Mouse (Mus musculus): Measurements from ENCODE around the gene Mafg. TPM values are rescaled to one million over a fixed set of nuclear protein-coding genes. Genes with fewer than 3 reads are reported as not detected.

Mafg gene
- polyA plus RNA-seq, 1 experiment from 2014 or later, result 29.9 TPM

DNA sequence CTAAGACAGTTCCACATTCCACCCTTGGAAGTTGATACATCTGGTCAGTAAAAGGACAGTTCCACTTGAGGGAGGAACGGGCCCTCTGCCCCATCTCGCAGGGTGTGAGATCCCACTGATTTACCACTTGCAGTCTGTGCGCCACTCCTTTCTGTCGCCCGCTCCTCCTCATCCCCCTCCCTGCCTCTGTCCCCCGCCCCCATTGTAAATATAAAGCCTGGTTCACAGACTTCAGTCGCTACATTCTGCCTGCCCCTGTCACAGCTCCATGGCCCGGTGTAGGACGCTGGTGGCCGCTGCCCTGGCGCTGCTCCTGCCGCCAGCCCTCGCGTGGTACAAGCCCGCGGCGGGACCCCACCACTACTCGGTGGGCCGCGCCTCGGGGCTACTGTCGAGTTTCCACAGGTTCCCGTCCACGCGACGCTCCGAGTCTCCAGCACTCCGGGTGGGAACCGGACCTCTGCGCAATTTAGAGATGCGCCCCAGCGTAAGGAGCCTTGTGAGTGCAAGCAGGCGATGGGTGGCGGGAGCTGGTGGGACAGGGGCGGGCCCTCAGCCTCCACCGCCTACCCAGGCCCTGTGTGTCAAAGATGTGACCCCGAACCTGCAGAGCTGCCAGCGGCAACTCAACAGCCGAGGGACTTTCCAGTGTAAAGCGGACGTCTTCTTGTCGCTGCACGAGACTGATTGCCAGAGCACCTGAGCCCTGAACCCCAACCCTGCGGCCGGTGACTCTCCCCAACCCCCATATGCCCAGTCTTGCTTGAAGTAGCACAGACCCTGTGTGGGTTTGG, 25.0 kb downstream of the Mafg start, which contains the start of gene Npb:
Npb (plus strand) TSS at position 237 of the 794 bp plus-strand sequence.
- Histone ChIP-seq H3K4me2 (peak within 1 kb of the TSS; percentile 62), H3K36me3 (peaks cover 79% of the 10 kb centered on the region), H3K9me3 (no peaks in the 10 kb centered on the region), H3K27me3 (peaks cover 30% of the 10 kb centered on the region), H3K4me3 (replicated peaks) (peak within 1 kb of the TSS; percentile 31), H3K4me1 (replicated peaks) (peaks cover 16% of the 10 kb centered on the region), H3K27ac (no peak within 1 kb of the TSS), H3K9ac (replicated peaks) (peak within 1 kb of the TSS; percentile 65)
- ATAC-seq (ENCODE audit: insufficient number of reproducible peaks, insufficient read depth, low FRiP score, low TSS enrichment, low read depth), result no peak
- WGBS, result 5% methylated on average over 45 of the region's 45 CpGs

DNA sequence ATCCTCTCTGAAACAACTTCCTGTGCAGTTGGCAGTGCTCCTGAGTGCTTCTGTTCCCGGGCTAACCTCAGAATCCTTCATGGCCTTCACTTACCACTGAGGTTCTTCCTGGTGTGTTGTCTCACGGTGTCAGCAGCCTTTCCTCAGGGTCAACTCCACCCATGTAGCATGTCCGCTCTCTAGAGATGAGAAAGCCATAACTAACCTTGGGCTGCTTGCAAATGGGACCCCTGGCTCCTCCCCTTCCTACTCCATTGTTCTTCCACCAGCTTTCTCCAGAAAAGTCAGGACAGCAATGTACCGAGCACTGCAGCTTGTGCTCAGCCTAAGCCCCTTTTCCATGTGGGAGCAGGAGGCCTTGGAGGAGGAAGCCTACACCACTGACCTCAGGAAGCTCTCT, 26.6 kb downstream of the Mafg start:
- H3K36me3 ChIP-seq, result peaks cover 79% of the 10 kb centered on the region
- no peak overlapping the region for H3K27ac ChIP-seq
- ATAC-seq (ENCODE audit: insufficient number of reproducible peaks, insufficient read depth, low FRiP score, low TSS enrichment, low read depth), result no peak
- H3K9ac ChIP-seq (replicated peaks), result no peak overlapping the region
- no peak overlapping the region for H3K4me2 ChIP-seq
- peaks cover 16% of the 10 kb centered on the region for H3K4me1 ChIP-seq (replicated peaks)
- peaks cover 30% of the 10 kb centered on the region for H3K27me3 ChIP-seq
- no peak overlapping the region for H3K4me3 ChIP-seq (replicated peaks)
- WGBS, result 84% methylated on average over 4 of the region's 4 CpGs
- no peaks in the 10 kb centered on the region for H3K9me3 ChIP-seq

DNA sequence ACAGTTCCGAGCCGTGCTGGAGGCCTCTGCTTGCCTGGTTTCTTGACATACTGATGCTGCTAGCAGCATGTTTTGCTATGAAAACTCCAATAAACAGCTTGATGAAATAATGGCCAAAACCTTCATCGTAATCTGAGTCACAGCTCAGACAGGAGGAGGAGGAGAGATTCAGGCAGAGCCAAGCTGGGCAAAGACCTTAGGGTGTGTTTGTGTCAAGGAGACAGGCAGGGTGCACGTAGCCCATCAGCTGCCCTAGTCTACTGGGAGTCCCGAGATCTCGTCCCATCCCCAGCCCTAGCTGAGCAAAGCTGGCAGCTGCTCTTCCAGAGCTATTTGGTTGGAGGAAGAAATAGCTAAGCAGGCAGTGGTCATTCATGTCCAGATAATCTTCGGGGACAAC, 27.7 kb downstream of the Mafg start:
- no peak for ATAC-seq (ENCODE audit: insufficient number of reproducible peaks, insufficient read depth, low FRiP score, low TSS enrichment, low read depth)

DNA sequence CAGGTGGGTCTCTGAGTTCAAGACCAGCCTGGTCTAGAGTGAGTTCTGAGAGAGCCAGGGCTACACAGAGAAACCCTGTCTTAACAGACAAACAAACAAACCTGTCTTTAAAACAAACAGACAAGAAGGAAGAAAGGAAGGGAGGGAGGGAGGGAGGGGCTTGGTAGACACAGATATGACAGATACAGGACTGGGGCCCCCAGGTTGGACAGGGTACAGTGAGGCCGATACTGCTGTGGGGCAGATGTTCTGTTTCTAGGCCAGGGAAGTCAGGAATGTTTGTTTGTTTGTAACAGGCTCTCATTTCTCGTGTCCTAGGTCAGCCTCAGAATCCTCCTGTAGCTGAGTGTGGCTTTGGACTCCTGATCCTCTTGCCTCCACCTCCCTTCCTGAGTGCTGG, 29.9 kb downstream of the Mafg start:
- peaks cover 17% of the 10 kb centered on the region for H3K4me1 ChIP-seq (replicated peaks)
- no peak for ATAC-seq (ENCODE audit: insufficient number of reproducible peaks, insufficient read depth, low FRiP score, low TSS enrichment, low read depth)
- H3K9me3 ChIP-seq, result no peaks in the 10 kb centered on the region
- peaks cover 74% of the 10 kb centered on the region for H3K36me3 ChIP-seq
- no peak overlapping the region for H3K27ac ChIP-seq
- H3K4me3 ChIP-seq (replicated peaks), result no peak overlapping the region
- 89% methylated on average over 2 of the region's 2 CpGs for WGBS
- H3K4me2 ChIP-seq, result no peak overlapping the region
- no peak overlapping the region for H3K9ac ChIP-seq (replicated peaks)
- H3K27me3 ChIP-seq, result peaks cover 16% of the 10 kb centered on the region

More for the DNA sequence above, 27.7 kb downstream of the Mafg start:
- WGBS, result 94% methylated on average over 7 of the region's 7 CpGs
- H3K4me3 ChIP-seq (replicated peaks), result no peak overlapping the region
- peaks cover 30% of the 10 kb centered on the region for H3K27me3 ChIP-seq
- no peak overlapping the region for H3K4me2 ChIP-seq
- no peak overlapping the region for H3K9ac ChIP-seq (replicated peaks)
- H3K9me3 ChIP-seq, result no peaks in the 10 kb centered on the region
- peaks cover 77% of the 10 kb centered on the region for H3K36me3 ChIP-seq
- no peak overlapping the region for H3K27ac ChIP-seq
- H3K4me1 ChIP-seq (replicated peaks), result peaks cover 16% of the 10 kb centered on the region

GRCm38 (mm10) chr11:120600716-120601115, 32.7 kb downstream of the Mafg start:
- Histone ChIP-seq H3K27me3 (no peaks in the 10 kb centered on the region), H3K9ac (replicated peaks) (no peak overlapping the region), H3K4me1 (replicated peaks) (peaks cover 24% of the 10 kb centered on the region), H3K9me3 (no peaks in the 10 kb centered on the region), H3K27ac (no peak overlapping the region), H3K4me2 (no peak overlapping the region), H3K36me3 (peaks cover 74% of the 10 kb centered on the region), H3K4me3 (replicated peaks) (no peak overlapping the region)
- WGBS, result 95% methylated on average over 3 of the region's 3 CpGs
- ATAC-seq (ENCODE audit: insufficient number of reproducible peaks, insufficient read depth, low FRiP score, low TSS enrichment, low read depth), result no peak

DNA sequence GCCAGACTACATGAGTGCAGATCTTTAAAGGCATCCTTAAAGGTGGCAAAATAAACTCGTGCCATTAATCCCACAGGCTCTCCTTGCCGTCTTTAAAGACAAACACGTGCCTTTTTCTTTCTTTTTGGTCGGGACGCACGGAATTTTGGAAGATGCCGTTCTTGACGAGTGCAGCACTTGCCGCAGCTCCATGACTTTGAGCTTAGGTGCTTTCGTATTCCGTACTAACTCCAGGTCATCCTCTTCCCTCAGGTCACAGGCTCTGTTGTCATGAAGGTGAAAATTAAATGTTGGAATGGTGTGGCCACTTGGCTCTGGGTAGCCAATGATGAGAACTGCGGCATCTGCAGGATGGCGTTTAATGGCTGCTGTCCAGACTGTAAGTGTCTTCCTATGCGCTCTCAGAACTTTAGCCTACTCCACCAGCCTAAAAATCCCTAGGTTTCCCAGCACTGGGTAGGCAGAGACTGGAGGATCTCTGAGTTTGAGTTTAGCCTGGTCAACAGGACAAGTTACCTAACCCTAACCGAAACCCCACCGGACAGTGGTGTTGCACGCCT, 34.3 kb downstream of the Mafg start:
- peak overlapping the region; percentile 89 for H3K27ac ChIP-seq

GRCm38 (mm10) chr11:120598283-120598989, 35.0 kb downstream of the Mafg start, which contains the start of the genes Alyref and Anapc11:
TSS of gene Alyref (minus strand) at chr11:120598365.
TSS of gene Anapc11 (plus strand) at chr11:120598421.
- Histone ChIP-seq H3K4me3 (replicated peaks) (peak within 1 kb of the TSS; percentile 100), H3K27ac (peak within 1 kb of the TSS; percentile 89), H3K27me3 (no peaks in the 10 kb centered on the region), H3K4me1 (replicated peaks) (peaks cover 24% of the 10 kb centered on the region), H3K9me3 (no peaks in the 10 kb centered on the region), H3K9ac (replicated peaks) (peak within 1 kb of the TSS; percentile 99), H3K36me3 (peaks cover 73% of the 10 kb centered on the region), H3K4me2 (peak within 1 kb of the TSS; percentile 98)
- WGBS, result under 1% methylated on average over 88 of the region's 88 CpGs
- ATAC-seq (ENCODE audit: insufficient number of reproducible peaks, insufficient read depth, low FRiP score, low TSS enrichment, low read depth), result peak; percentile 96

More for the DNA sequence above, 34.3 kb downstream of the Mafg start:
- ATAC-seq (ENCODE audit: insufficient number of reproducible peaks, insufficient read depth, low FRiP score, low TSS enrichment, low read depth), result no peak
- 44% methylated on average over 17 of the region's 17 CpGs for WGBS
- peaks cover 73% of the 10 kb centered on the region for H3K36me3 ChIP-seq
- peak overlapping the region; percentile 98 for H3K4me2 ChIP-seq
- no peaks in the 10 kb centered on the region for H3K27me3 ChIP-seq
- peak overlapping the region; percentile 99 for H3K9ac ChIP-seq (replicated peaks)
- peak overlapping the region; percentile 100 for H3K4me3 ChIP-seq (replicated peaks)
- H3K9me3 ChIP-seq, result no peaks in the 10 kb centered on the region
- peaks cover 24% of the 10 kb centered on the region for H3K4me1 ChIP-seq (replicated peaks)

DNA sequence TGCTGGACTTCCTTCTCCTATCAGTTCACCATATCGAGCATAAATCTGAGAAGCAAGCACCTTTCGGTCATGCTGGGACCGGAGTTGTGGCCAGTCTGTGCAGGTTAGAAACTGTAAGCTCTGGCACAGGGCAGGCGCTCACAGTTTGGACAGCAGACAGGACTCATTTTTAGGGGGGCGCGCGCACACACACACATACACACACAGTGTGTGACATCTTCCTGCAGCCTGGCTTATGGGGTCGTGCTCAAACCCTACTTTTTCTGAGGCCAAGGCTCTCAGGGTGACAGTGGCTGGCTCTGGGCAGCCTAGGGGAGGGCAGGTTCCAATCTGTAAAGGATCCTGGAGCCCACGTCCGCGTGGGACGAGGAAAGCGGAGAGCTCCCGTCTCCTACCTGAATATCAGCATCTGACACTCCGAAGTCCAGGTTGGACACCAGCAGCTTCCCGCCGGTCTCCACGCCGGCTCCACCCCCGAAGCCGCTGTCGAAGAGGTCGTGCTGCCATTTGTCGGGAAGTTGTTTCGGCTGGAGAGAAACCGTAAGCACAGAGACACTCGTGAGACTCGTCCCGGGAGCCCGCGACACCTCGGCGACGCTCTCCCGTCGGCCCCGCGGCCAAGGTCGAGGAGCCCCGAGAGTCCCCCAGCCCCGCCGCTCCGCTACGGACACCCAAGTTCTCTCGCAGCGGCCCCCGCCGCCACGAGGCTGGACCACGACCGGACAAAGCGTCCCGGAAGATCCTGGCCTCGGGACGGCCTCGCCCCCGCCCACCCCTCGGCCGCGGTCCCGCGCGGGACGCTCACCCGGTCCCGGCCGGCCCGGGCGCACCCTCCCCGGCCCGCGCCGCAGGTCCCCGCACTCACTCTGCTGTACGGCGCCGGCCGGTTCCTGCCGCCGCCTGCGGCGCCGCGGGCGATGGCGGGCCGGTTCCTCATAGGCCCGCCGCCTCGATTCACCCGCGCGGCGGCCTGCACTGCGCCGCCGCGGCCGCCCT, 35.9 kb downstream of the Mafg start:
- peak overlapping the region; percentile 100 for H3K4me3 ChIP-seq (replicated peaks)
- no peaks in the 10 kb centered on the region for H3K27me3 ChIP-seq
- H3K36me3 ChIP-seq, result peaks cover 73% of the 10 kb centered on the region
- peaks cover 24% of the 10 kb centered on the region for H3K4me1 ChIP-seq (replicated peaks)
- no peaks in the 10 kb centered on the region for H3K9me3 ChIP-seq
- peak overlapping the region; percentile 89 for H3K27ac ChIP-seq
- H3K4me2 ChIP-seq, result peak overlapping the region; percentile 98
- WGBS, result 4% methylated on average over 96 of the region's 99 CpGs
- ATAC-seq (ENCODE audit: insufficient number of reproducible peaks, insufficient read depth, low FRiP score, low TSS enrichment, low read depth), result peak; percentile 57
- peak overlapping the region; percentile 99 for H3K9ac ChIP-seq (replicated peaks)

GRCm38 (mm10) chr11:120588531-120588930, 44.9 kb downstream of the Mafg start:
- H3K36me3 ChIP-seq, result peaks cover 97% of the 10 kb centered on the region
- WGBS, result 96% methylated on average over 6 of the region's 6 CpGs

GRCm38 (mm10) chr11:120583937-120584336, 49.5 kb downstream of the Mafg start:
- H3K4me1 ChIP-seq (replicated peaks), result peaks cover 24% of the 10 kb centered on the region
- no peak overlapping the region for H3K9ac ChIP-seq (replicated peaks)
- no peak for ATAC-seq (ENCODE audit: insufficient number of reproducible peaks, insufficient read depth, low FRiP score, low TSS enrichment, low read depth)
- no peak overlapping the region for H3K4me2 ChIP-seq
- peaks cover 70% of the 10 kb centered on the region for H3K36me3 ChIP-seq
- no peak overlapping the region for H3K27ac ChIP-seq
- no peak overlapping the region for H3K4me3 ChIP-seq (replicated peaks)
- peaks cover 5% of the 10 kb centered on the region; the same call in 1 of the 2 replicates for H3K9me3 ChIP-seq
- no peaks in the 10 kb centered on the region for H3K27me3 ChIP-seq
- WGBS, result 89% methylated on average over 1 of the region's 1 CpGs

More at GRCm38 (mm10) chr11:120588531-120588930, 44.9 kb downstream of the Mafg start:
- peaks cover 5% of the 10 kb centered on the region; the same call in 1 of the 2 replicates for H3K9me3 ChIP-seq
- H3K4me3 ChIP-seq (replicated peaks), result no peak overlapping the region
- no peak overlapping the region for H3K27ac ChIP-seq
- no peak overlapping the region for H3K4me2 ChIP-seq
- H3K27me3 ChIP-seq, result no peaks in the 10 kb centered on the region
- no peak for ATAC-seq (ENCODE audit: insufficient number of reproducible peaks, insufficient read depth, low FRiP score, low TSS enrichment, low read depth)
- no peak overlapping the region for H3K9ac ChIP-seq (replicated peaks)
- no peaks in the 10 kb centered on the region for H3K4me1 ChIP-seq (replicated peaks)

All from limb, embryonic 12.5 days (tissue).